20 mouse cellular contexts compared by ENCODE assay signal in genomic region chr9:119628690-119629268, GRCm38 (mm10). TPM values are rescaled to one million over a fixed set of nuclear protein-coding genes. Genes with fewer than 3 reads are reported as not detected.
A peak's percentile ranks its signal among the peaks of the same experiment; 100 is the strongest.
DNase-seq lines count a peak whose midpoint lies in the region; ATAC-seq and TF ChIP-seq lines count a peak whose summit lies in the region.
"Had no signal": no experiment of that assay in that cellular context is flagged by ENCODE, and none has a peak within 500 bp of the region (broad histone marks: within the 10 kb centered on the region; RNA-seq: fewer than 3 reads in every experiment).

No protein-coding gene starts in this region.

- H3K36me3 ChIP-seq in midbrain, embryonic 14.5 days (ENCODE audit: control insufficient read depth, insufficient read depth, low read length), result no peaks in the 10 kb centered on the region
- H3K36me3 ChIP-seq in midbrain, embryonic 11.5 days (ENCODE audit: control insufficient read depth, insufficient read depth, low read length), result no peaks in the 10 kb centered on the region
- H3K36me3 ChIP-seq in C2C12 (ENCODE audit: control insufficient read depth, insufficient read depth), result no peaks in the 10 kb centered on the region
- H3K36me3 ChIP-seq in MEL (ENCODE audit: control insufficient read depth in 1 of 2, insufficient read depth in 2 of 2, low read length in 2 of 2), result peaks cover 0 to 28% of the 10 kb centered on the region in 2 experiments; a peak in 2 of 4 replicates
- H3K36me3 ChIP-seq in forebrain, embryonic 10.5 days (replicated peaks), result no peaks in the 10 kb centered on the region
- H3K36me3 ChIP-seq: embryonic facial prominence, embryonic 12.5 days; forebrain, embryonic 12.5 days; G1E; heart, embryonic 12.5 days; hindbrain, embryonic 10.5 days; intestine, embryonic 15.5 days had no signal

- TF ChIP-seq EP300 in MEL (IDR thresholded peaks at IDR 0.05; ENCODE audit: low read depth in 1 of 2, low read length in 2 of 2), result peak; percentile 25 to 41; a peak in 1 of 4 replicates

- H3K9ac ChIP-seq in midbrain, embryonic 14.5 days (replicated peaks; ENCODE audit: low read length), result no peak overlapping the region
- H3K9ac ChIP-seq in midbrain, embryonic 11.5 days (ENCODE audit: low read length), result no peak overlapping the region
- H3K9ac ChIP-seq in MEL (ENCODE audit: control insufficient read depth, low read depth, low read length, poor library complexity, severe bottlenecking), result peak overlapping the region; percentile 34; the same call in 1 of the 2 replicates
- H3K9ac ChIP-seq: embryonic facial prominence, embryonic 12.5 days; forebrain, embryonic 12.5 days; heart, embryonic 12.5 days; intestine, embryonic 15.5 days had no signal

- peak; percentile 28 to 32 for DNase-seq in cerebellum, postnatal 10 days
- no peak for DNase-seq in cerebellum, adult 18-20 months
- DNase-seq in midbrain, embryonic 14.5 days, result peak; percentile 26
- DNase-seq in midbrain, embryonic 11.5 days (ENCODE audit: low spot score, missing footprints), result no peak
- peak; percentile 53 for DNase-seq in MEL (ENCODE audit: low read depth, low spot score)
- DNase-seq in left cerebral cortex, adult 11 months (ENCODE audit: low spot score), result no peak
- no peak for DNase-seq in forebrain, embryonic 10.5 days (ENCODE audit: extremely low spot score, low spot score)
- DNase-seq: cerebellum, adult 11-12 months; cerebellum, adult 9-11 months; gastrocnemius, postnatal 10 days; heart, adult 2 months; kidney, adult 18-20 months had no signal

- no peaks in the 10 kb centered on the region for H3K27me3 ChIP-seq in midbrain, embryonic 14.5 days (ENCODE audit: control insufficient read depth, insufficient read depth, low read length)
- no peaks in the 10 kb centered on the region for H3K27me3 ChIP-seq in midbrain, embryonic 11.5 days (ENCODE audit: control insufficient read depth, insufficient read depth, low read length)
- no peaks in the 10 kb centered on the region for H3K27me3 ChIP-seq in C2C12 (ENCODE audit: control insufficient read depth, insufficient read depth, insufficient read length)
- H3K27me3 ChIP-seq in MEL (ENCODE audit: control insufficient read depth in 1 of 2, insufficient read depth in 2 of 2, low read length in 2 of 2), result no peaks in the 10 kb centered on the region
- peaks cover 4% of the 10 kb centered on the region for H3K27me3 ChIP-seq in forebrain, embryonic 10.5 days (ENCODE audit: poor library complexity, severe bottlenecking)
- H3K27me3 ChIP-seq: forebrain, embryonic 12.5 days; intestine, embryonic 15.5 days had no signal

- no peak for TF ChIP-seq RAD21 in MEL (IDR thresholded peaks at IDR 0.05; ENCODE audit: low read depth, low read length)

- H3K79me2 ChIP-seq in C2C12 (ENCODE audit: control insufficient read depth, insufficient read depth), result no peaks in the 10 kb centered on the region
- H3K79me2 ChIP-seq in MEL (ENCODE audit: control insufficient read depth, insufficient read depth, low read length, poor library complexity), result no peaks in the 10 kb centered on the region

- no peak overlapping the region for H3K4me2 ChIP-seq in midbrain, embryonic 14.5 days (ENCODE audit: low read length)
- no peak overlapping the region for H3K4me2 ChIP-seq in midbrain, embryonic 11.5 days
- H3K4me2 ChIP-seq: embryonic facial prominence, embryonic 12.5 days; forebrain, embryonic 12.5 days; heart, embryonic 12.5 days; intestine, embryonic 15.5 days had no signal

- no peaks in the 10 kb centered on the region for H3K9me3 ChIP-seq in midbrain, embryonic 14.5 days (ENCODE audit: control insufficient read depth, low read length)
- no peaks in the 10 kb centered on the region for H3K9me3 ChIP-seq in midbrain, embryonic 11.5 days (ENCODE audit: control insufficient read depth, low read length)
- H3K9me3 ChIP-seq in MEL (replicated peaks; ENCODE audit: insufficient read depth, low read length), result no peaks in the 10 kb centered on the region
- no peaks in the 10 kb centered on the region for H3K9me3 ChIP-seq in forebrain, embryonic 10.5 days
- H3K9me3 ChIP-seq: embryonic facial prominence, embryonic 12.5 days; forebrain, embryonic 12.5 days; heart, embryonic 12.5 days; hindbrain, embryonic 10.5 days; intestine, embryonic 15.5 days had no signal

- TF ChIP-seq CTCF in C2C12 (IDR thresholded peaks at IDR 0.05; ENCODE audit: control insufficient read depth, insufficient read depth, insufficient read length), result no peak
- no peak for TF ChIP-seq CTCF in MEL (IDR thresholded peaks at IDR 0.05 in 2 of 3, conservative IDR thresholded peaks at IDR 0.05 in 1 of 3; ENCODE audit: control insufficient read depth in 1 of 3, insufficient read depth in 1 of 3, low read depth in 2 of 3, low read length in 3 of 3, poor library complexity in 1 of 3, severe bottlenecking in 1 of 3)

- H3K79me3 ChIP-seq in C2C12 (ENCODE audit: low read depth), result no peaks in the 10 kb centered on the region

- no peak for TF ChIP-seq POLR2A in MEL (IDR thresholded peaks at IDR 0.05; ENCODE audit: control insufficient read depth in 1 of 2, insufficient read depth in 1 of 2, low read depth in 1 of 2, low read length in 2 of 2, poor library complexity in 1 of 2)

- H3K4me3 ChIP-seq in midbrain, embryonic 14.5 days (replicated peaks; ENCODE audit: low read depth, low read length), result no peak overlapping the region
- no peak overlapping the region for H3K4me3 ChIP-seq in midbrain, embryonic 11.5 days (ENCODE audit: low read depth, low read length)
- no peak overlapping the region for H3K4me3 ChIP-seq in C2C12 (ENCODE audit: insufficient read depth, poor library complexity, severe bottlenecking)
- peak overlapping the region; percentile 35 to 59 for H3K4me3 ChIP-seq in MEL (ENCODE audit: control insufficient read depth in 1 of 2, insufficient read depth in 1 of 2, low read depth in 2 of 2, low read length in 2 of 2)
- no peak overlapping the region for H3K4me3 ChIP-seq in forebrain, embryonic 10.5 days
- H3K4me3 ChIP-seq: embryonic facial prominence, embryonic 12.5 days; forebrain, embryonic 12.5 days; heart, adult 2 months; heart, embryonic 12.5 days; hindbrain, embryonic 10.5 days; intestine, embryonic 15.5 days had no signal

- H3K27ac ChIP-seq in midbrain, embryonic 14.5 days (replicated peaks; ENCODE audit: low read depth, low read length), result no peak overlapping the region
- H3K27ac ChIP-seq in midbrain, embryonic 11.5 days (ENCODE audit: low read depth, low read length), result no peak overlapping the region
- H3K27ac ChIP-seq in MEL (ENCODE audit: control insufficient read depth, low read depth, low read length), result peak overlapping the region; percentile 8; the same call in 1 of the 2 replicates
- no peak overlapping the region for H3K27ac ChIP-seq in forebrain, embryonic 10.5 days
- H3K27ac ChIP-seq: embryonic facial prominence, embryonic 12.5 days; forebrain, embryonic 12.5 days; heart, adult 2 months; hindbrain, embryonic 10.5 days; intestine, embryonic 15.5 days had no signal

- H3K4me1 ChIP-seq in midbrain, embryonic 14.5 days (ENCODE audit: control insufficient read depth, insufficient read depth, low read length), result peaks cover 8% of the 10 kb centered on the region; the same call in 1 of the 2 replicates
- 0 out of 2 replicates have a peak, but pooled peaks cover 2% of the 10 kb centered on the region for H3K4me1 ChIP-seq in midbrain, embryonic 11.5 days (ENCODE audit: control insufficient read depth, insufficient read depth, low read length)
- peaks cover 15 to 50% of the 10 kb centered on the region in 2 experiments for H3K4me1 ChIP-seq in MEL (ENCODE audit: control insufficient read depth in 1 of 2, insufficient read depth in 2 of 2, low read length in 2 of 2)
- H3K4me1 ChIP-seq in forebrain, embryonic 10.5 days, result peaks cover 21% of the 10 kb centered on the region

- no peak overlapping the region for H3ac ChIP-seq in C2C12 (ENCODE audit: control insufficient read depth, insufficient read length, low read depth)

- 70% methylated on average over 8 of the region's 8 CpGs for WGBS in midbrain, embryonic 14.5 days
- 73% methylated on average over 8 of the region's 8 CpGs for WGBS in midbrain, embryonic 11.5 days
- 74% methylated on average over 8 of the region's 8 CpGs for WGBS in forebrain, embryonic 10.5 days

- ATAC-seq in midbrain, embryonic 14.5 days (ENCODE audit: low FRiP score, low TSS enrichment), result no peak
- no peak for ATAC-seq in midbrain, embryonic 11.5 days (ENCODE audit: low FRiP score)
- ATAC-seq: forebrain, embryonic 16.5 days; intestine, embryonic 15.5 days had no signal

TF ChIP-seq in C2C12, 6 proteins besides CTCF, POLR2A, EP300 and RAD21:
- TF ChIP-seq MYOD1 (IDR thresholded peaks at IDR 0.05; ENCODE audit: control insufficient read depth, insufficient read length, low read depth), result peak; percentile 70
- TF ChIP-seq FOSL1 (IDR thresholded peaks at IDR 0.05; ENCODE audit: insufficient read depth, low read length, poor library complexity, severe bottlenecking), result no peak
TF ChIP-seq in C2C12: peak in this region for 1.

TF ChIP-seq in MEL, 35 proteins besides CTCF, POLR2A, EP300 and RAD21:
- no peak for TF ChIP-seq SIN3A (IDR thresholded peaks at IDR 0.05; ENCODE audit: low read length)
- TF ChIP-seq MXI1 (IDR thresholded peaks at IDR 0.05; ENCODE audit: low read depth, low read length), result 0 out of 2 replicates have a peak, but pooled peaks have one; percentile 23
- peak; percentile 52; the same call in 1 of the 2 replicates for TF ChIP-seq ELF1 (IDR thresholded peaks at IDR 0.05; ENCODE audit: low read depth, low read length)
- no peak for TF ChIP-seq MAZ (IDR thresholded peaks at IDR 0.05; ENCODE audit: low read depth, low read length)
- TF ChIP-seq TCF12 (IDR thresholded peaks at IDR 0.05; ENCODE audit: low read depth, low read length), result peak; percentile 30; the same call in 1 of the 2 replicates
- TF ChIP-seq RCOR1 (IDR thresholded peaks at IDR 0.05; ENCODE audit: low read depth, low read length), result 0 out of 2 replicates have a peak, but pooled peaks have one; percentile 30
- 0 out of 2 replicates have a peak, but pooled peaks have one; percentile 16 for TF ChIP-seq ETS1 (IDR thresholded peaks at IDR 0.05; ENCODE audit: low read depth, low read length)

RNA-seq across cellular contexts. Expression of gene Scn5a, which starts 50.0 kb away (rescaled TPM):
- polyA plus RNA-seq in midbrain, embryonic 14.5 days (2014; fragmentation: Nextera tagmentation; extraction: Ambion mirVana), result 0.11 and 0.32 TPM in 2 replicates
- 0.16 TPM in 1 of 2 replicates, not detected in the other for polyA plus RNA-seq in midbrain, embryonic 11.5 days (2014; fragmentation: Nextera tagmentation; extraction: Ambion mirVana)
- polyA plus RNA-seq in C2C12 (2012; fragmentation: generic; extraction: Trizol) (13.6 TPM), MEL (2012; ENCODE audit: insufficient read depth in 1 of 2, insufficient read length in 2 of 2, low read depth in 1 of 2, low replicate concordance in 2 of 2, missing spikeins in 1 of 2) (under 1 TPM in 1 of 2 experiments, not detected in 1; 0.03 TPM)
- total RNA-seq in MEL (2012; rRNA removed), result not detected in 2 replicates
- polyA plus RNA-seq in forebrain, embryonic 10.5 days (2016; fragmentation: Nextera tagmentation; extraction: Ambion mirVana), result 2.9 and 3.6 TPM in 2 replicates
- polyA plus RNA-seq: G1E had no signal

Comparison
In these comparisons a context has a peak if more than half of its experiments do, and no peak if none do; other contexts are left out.
1. DNase-seq: peak in cerebellum, postnatal 10 days (2 of 2), midbrain, embryonic 14.5 days (single experiment) and MEL (single experiment); none in cerebellum, adult 18-20 months (0 of 2), midbrain, embryonic 11.5 days (single experiment), left cerebral cortex, adult 11 months (single experiment) and forebrain, embryonic 10.5 days (single experiment).
2. H3K4me3 ChIP-seq: peak in MEL (2 of 2); none in midbrain, embryonic 14.5 days (single experiment), midbrain, embryonic 11.5 days (single experiment), C2C12 (single experiment) and forebrain, embryonic 10.5 days (single experiment).